Mouse (Mus musculus): ENCODE measurements around the gene Zfp472. TPM values are rescaled to one million over a fixed set of nuclear protein-coding genes. Genes with fewer than 3 reads are reported as not detected.

Gene Zfp472
- polyA plus RNA-seq, 1 experiment from 2014 or later, result 4.2 TPM

- Histone ChIP-seq H3K27me3 (0 out of 2 replicates have a peak, but pooled peaks cover 4% of the 10 kb centered on the region), H3K27ac (replicated peaks) (peak within 1 kb of the TSS; percentile 66), H3K4me2 (peak within 1 kb of the TSS; percentile 71), H3K36me3 (replicated peaks) (no peaks in the 10 kb centered on the region), H3K4me1 (replicated peaks) (peaks cover 18% of the 10 kb centered on the region), H3K9ac (peak within 1 kb of the TSS; percentile 52), H3K4me3 (replicated peaks) (peak within 1 kb of the TSS; percentile 61), H3K9me3 (replicated peaks) (no peaks in the 10 kb centered on the region)
- peak; percentile 89 for ATAC-seq (ENCODE audit: insufficient read depth)
- 7% methylated on average over 12 of the region's 12 CpGs for WGBS (ENCODE audit: insufficient replicate concordance)
Observed at GRCm38 (mm10) chr17:32947215-32947914, 18.2 kb upstream of the Zfp472 start, which contains the start of gene Cyp4f13. Gene Cyp4f13 (minus strand): TSS chr17:32947402.

GRCm38 (mm10) chr17:32950136-32950535 is 15.5 kb upstream of the Zfp472 start:
- ATAC-seq (ENCODE audit: insufficient read depth), result no peak

GRCm38 (mm10) chr17:32951006-32951405 is 14.6 kb upstream of the Zfp472 start:
- H3K4me1 ChIP-seq (replicated peaks), result peaks cover 17% of the 10 kb centered on the region
- ATAC-seq (ENCODE audit: insufficient read depth), result no peak
- H3K36me3 ChIP-seq (replicated peaks), result no peaks in the 10 kb centered on the region
- 0 out of 2 replicates have a peak, but pooled peaks cover 6% of the 10 kb centered on the region for H3K27me3 ChIP-seq
- H3K4me3 ChIP-seq (replicated peaks), result no peak overlapping the region
- no peak overlapping the region for H3K27ac ChIP-seq (replicated peaks)
- 50% methylated on average over 11 of the region's 11 CpGs for WGBS (ENCODE audit: insufficient replicate concordance)
- no peaks in the 10 kb centered on the region for H3K9me3 ChIP-seq (replicated peaks)
- no peak overlapping the region for H3K9ac ChIP-seq
- H3K4me2 ChIP-seq, result no peak overlapping the region

More at GRCm38 (mm10) chr17:32950136-32950535, 15.5 kb upstream of the Zfp472 start:
- no peaks in the 10 kb centered on the region for H3K9me3 ChIP-seq (replicated peaks)
- H3K36me3 ChIP-seq (replicated peaks), result no peaks in the 10 kb centered on the region
- H3K4me3 ChIP-seq (replicated peaks), result no peak overlapping the region
- 0 out of 2 replicates have a peak, but pooled peaks cover 6% of the 10 kb centered on the region for H3K27me3 ChIP-seq
- H3K9ac ChIP-seq, result no peak overlapping the region
- H3K4me1 ChIP-seq (replicated peaks), result peaks cover 18% of the 10 kb centered on the region
- H3K27ac ChIP-seq (replicated peaks), result no peak overlapping the region
- H3K4me2 ChIP-seq, result no peak overlapping the region
- 69% methylated on average over 3 of the region's 3 CpGs for WGBS (ENCODE audit: insufficient replicate concordance)

- H3K4me3 ChIP-seq (replicated peaks), result no peak overlapping the region
- H3K9me3 ChIP-seq (replicated peaks), result no peaks in the 10 kb centered on the region
- H3K4me2 ChIP-seq, result no peak overlapping the region
- H3K36me3 ChIP-seq (replicated peaks), result no peaks in the 10 kb centered on the region
- ATAC-seq (ENCODE audit: insufficient read depth), result no peak
- no peak overlapping the region for H3K9ac ChIP-seq
- 0 out of 2 replicates have a peak, but pooled peaks cover 6% of the 10 kb centered on the region for H3K27me3 ChIP-seq
- WGBS (ENCODE audit: insufficient replicate concordance), result 25% methylated on average over 16 of the region's 16 CpGs
- no peak overlapping the region for H3K27ac ChIP-seq (replicated peaks)
- peaks cover 12% of the 10 kb centered on the region for H3K4me1 ChIP-seq (replicated peaks)
Observed at GRCm38 (mm10) chr17:32951441-32951840, 14.2 kb upstream of the Zfp472 start.

GRCm38 (mm10) chr17:32965253-32965622 is 376 bp upstream of the Zfp472 start:
- Histone ChIP-seq H3K4me2 (peak overlapping the region; percentile 80), H3K27me3 (no peaks in the 10 kb centered on the region), H3K27ac (replicated peaks) (peak overlapping the region; percentile 88), H3K9ac (peak overlapping the region; percentile 67), H3K36me3 (replicated peaks) (no peaks in the 10 kb centered on the region), H3K4me1 (replicated peaks) (peaks cover 30% of the 10 kb centered on the region), H3K9me3 (replicated peaks) (no peaks in the 10 kb centered on the region), H3K4me3 (replicated peaks) (peak overlapping the region; percentile 83)
- WGBS (ENCODE audit: insufficient replicate concordance), result under 1% methylated on average over 14 of the region's 14 CpGs
- ATAC-seq (ENCODE audit: insufficient read depth), result no peak

- peaks cover 32% of the 10 kb centered on the region for H3K36me3 ChIP-seq (replicated peaks)
- ATAC-seq (ENCODE audit: insufficient read depth), result no peak
- 81% methylated on average over 4 of the region's 4 CpGs for WGBS (ENCODE audit: insufficient replicate concordance)
Observed at GRCm38 (mm10) chr17:32981361-32981760, 15.7 kb downstream of the Zfp472 start.

GRCm38 (mm10) chr17:32986301-32986700 is 20.7 kb downstream of the Zfp472 start:
- 49% methylated on average over 4 of the region's 4 CpGs for WGBS (ENCODE audit: insufficient replicate concordance)
- H3K36me3 ChIP-seq (replicated peaks), result no peaks in the 10 kb centered on the region
- no peak overlapping the region for H3K9ac ChIP-seq

More at GRCm38 (mm10) chr17:32981361-32981760, 15.7 kb downstream of the Zfp472 start:
- H3K27me3 ChIP-seq, result no peaks in the 10 kb centered on the region
- no peak overlapping the region for H3K4me3 ChIP-seq (replicated peaks)
- no peaks in the 10 kb centered on the region for H3K9me3 ChIP-seq (replicated peaks)
- H3K4me1 ChIP-seq (replicated peaks), result no peaks in the 10 kb centered on the region
- H3K27ac ChIP-seq (replicated peaks), result no peak overlapping the region
- no peak overlapping the region for H3K4me2 ChIP-seq
- H3K9ac ChIP-seq, result no peak overlapping the region

GRCm38 (mm10) chr17:32991965-32992698 is 26.5 kb downstream of the Zfp472 start:
- Histone ChIP-seq H3K9ac (peak overlapping the region; percentile 77; the same call in 1 of the 2 replicates), H3K27ac (replicated peaks) (no peak overlapping the region), H3K4me2 (peak overlapping the region; percentile 74), H3K36me3 (replicated peaks) (0 out of 2 replicates have a peak, but pooled peaks cover 6% of the 10 kb centered on the region), H3K27me3 (no peaks in the 10 kb centered on the region), H3K9me3 (replicated peaks) (no peaks in the 10 kb centered on the region), H3K4me1 (replicated peaks) (peaks cover 13% of the 10 kb centered on the region), H3K4me3 (replicated peaks) (peak overlapping the region; percentile 83)
- 50% methylated on average over 12 of the region's 12 CpGs for WGBS (ENCODE audit: insufficient replicate concordance)
- no peak for ATAC-seq (ENCODE audit: insufficient read depth)

More at GRCm38 (mm10) chr17:32986301-32986700, 20.7 kb downstream of the Zfp472 start:
- H3K4me1 ChIP-seq (replicated peaks), result no peaks in the 10 kb centered on the region
- no peak overlapping the region for H3K4me3 ChIP-seq (replicated peaks)
- no peaks in the 10 kb centered on the region for H3K27me3 ChIP-seq
- H3K4me2 ChIP-seq, result no peak overlapping the region
- H3K27ac ChIP-seq (replicated peaks), result no peak overlapping the region
- no peaks in the 10 kb centered on the region for H3K9me3 ChIP-seq (replicated peaks)
- ATAC-seq (ENCODE audit: insufficient read depth), result no peak

- H3K9me3 ChIP-seq (replicated peaks), result no peaks in the 10 kb centered on the region
- H3K27me3 ChIP-seq, result no peaks in the 10 kb centered on the region
- peaks cover 13% of the 10 kb centered on the region for H3K4me1 ChIP-seq (replicated peaks)
- H3K4me3 ChIP-seq (replicated peaks), result peak within 1 kb of the TSS; percentile 83
- H3K36me3 ChIP-seq (replicated peaks), result 0 out of 2 replicates have a peak, but pooled peaks cover 6% of the 10 kb centered on the region
- H3K9ac ChIP-seq, result peak within 1 kb of the TSS; percentile 77
- H3K27ac ChIP-seq (replicated peaks), result peak within 1 kb of the TSS; percentile 76
- under 1% methylated on average over 21 of the region's 21 CpGs for WGBS (ENCODE audit: insufficient replicate concordance)
- peak; percentile 89 for ATAC-seq (ENCODE audit: insufficient read depth)
- H3K4me2 ChIP-seq, result peak within 1 kb of the TSS; percentile 74
Observed at GRCm38 (mm10) chr17:32992699-32993474, 27.3 kb downstream of the Zfp472 start, which contains the start of gene Zfp952. Gene Zfp952 (plus strand): TSS chr17:32993129.

- no peak overlapping the region for H3K4me3 ChIP-seq (replicated peaks)
- H3K4me2 ChIP-seq, result no peak overlapping the region
- no peaks in the 10 kb centered on the region for H3K27me3 ChIP-seq
- H3K4me1 ChIP-seq (replicated peaks), result peaks cover 6% of the 10 kb centered on the region
- WGBS (ENCODE audit: insufficient replicate concordance), result 73% methylated on average over 2 of the region's 2 CpGs
- no peak overlapping the region for H3K27ac ChIP-seq (replicated peaks)
- H3K36me3 ChIP-seq (replicated peaks), result peaks cover 31% of the 10 kb centered on the region
- no peak for ATAC-seq (ENCODE audit: insufficient read depth)
- no peaks in the 10 kb centered on the region for H3K9me3 ChIP-seq (replicated peaks)
- H3K9ac ChIP-seq, result no peak overlapping the region
Observed at GRCm38 (mm10) chr17:32998492-32998891, 32.9 kb downstream of the Zfp472 start.
